Mouse (Mus musculus): ENCODE data around the gene Gm29609.
"Not testable (repeated sequence)": the region's sequence is repeated elsewhere in the genome, so short reads cannot be mapped to it uniquely, and the experiment has no call there.

Gene Gm29609

GRCm38 (mm10) chr5:31179766-31180630 lies at the start of gene Gm29609, which contains the start of gene Gtf3c2:
TSS of gene Gm29609 (minus strand) at chr5:31179911.
TSS of gene Gtf3c2 (minus strand) at chr5:31180144.
- DNase-seq (ENCODE audit: extremely low spot score, low spot score), result peak; percentile 91

GRCm38 (mm10) chr5:31226641-31227040 lies 46.9 kb upstream of the Gm29609 start:
- no peak for DNase-seq (ENCODE audit: extremely low spot score, low spot score)

- no peak for DNase-seq (ENCODE audit: extremely low spot score, low spot score)
Measured at GRCm38 (mm10) chr5:31222696-31223095, 43.0 kb upstream of the Gm29609 start.

- DNase-seq (ENCODE audit: extremely low spot score, low spot score), result peak; percentile 30
Measured at GRCm38 (mm10) chr5:31221304-31221945, 41.7 kb upstream of the Gm29609 start.

- DNase-seq (ENCODE audit: extremely low spot score, low spot score), result peak; percentile 98
Measured at GRCm38 (mm10) chr5:31220448-31221303, 41.0 kb upstream of the Gm29609 start, which contains the start of gene Ppm1g. TSS of gene Ppm1g (minus strand) at chr5:31220687.

- DNase-seq (ENCODE audit: extremely low spot score, low spot score), result no peak
Measured at GRCm38 (mm10) chr5:31219911-31220447, 40.3 kb upstream of the Gm29609 start.

GRCm38 (mm10) chr5:31219474-31219873 lies 39.8 kb upstream of the Gm29609 start:
- no peak for DNase-seq (ENCODE audit: extremely low spot score, low spot score)

- no peak for DNase-seq (ENCODE audit: extremely low spot score, low spot score)
Measured at GRCm38 (mm10) chr5:31219070-31219469, 39.4 kb upstream of the Gm29609 start.

- DNase-seq (ENCODE audit: extremely low spot score, low spot score), result no peak
Measured at GRCm38 (mm10) chr5:31218294-31218693, 38.6 kb upstream of the Gm29609 start.

GRCm38 (mm10) chr5:31216554-31216953 lies 36.8 kb upstream of the Gm29609 start:
- not testable (repeated sequence) for DNase-seq (ENCODE audit: extremely low spot score, low spot score)

- DNase-seq (ENCODE audit: extremely low spot score, low spot score), result no peak
Measured at GRCm38 (mm10) chr5:31204421-31204820, 24.7 kb upstream of the Gm29609 start.

- DNase-seq (ENCODE audit: extremely low spot score, low spot score), result no peak
Measured at GRCm38 (mm10) chr5:31203866-31204265, 24.2 kb upstream of the Gm29609 start.

- DNase-seq (ENCODE audit: extremely low spot score, low spot score), result no peak
Measured at GRCm38 (mm10) chr5:31202933-31203332, 23.2 kb upstream of the Gm29609 start.

GRCm38 (mm10) chr5:31201742-31202590 lies 22.3 kb upstream of the Gm29609 start, which contains the start of gene Zfp513:
TSS of gene Zfp513 (minus strand) at chr5:31202303.
- peak; percentile 96 for DNase-seq (ENCODE audit: extremely low spot score, low spot score)

GRCm38 (mm10) chr5:31201042-31201741 lies 21.5 kb upstream of the Gm29609 start:
- DNase-seq (ENCODE audit: extremely low spot score, low spot score), result no peak

GRCm38 (mm10) chr5:31200327-31200768 lies 20.6 kb upstream of the Gm29609 start:
- DNase-seq (ENCODE audit: extremely low spot score, low spot score), result no peak

- no peak for DNase-seq (ENCODE audit: extremely low spot score, low spot score)
Measured at GRCm38 (mm10) chr5:31199893-31200292, 20.2 kb upstream of the Gm29609 start.

- DNase-seq (ENCODE audit: extremely low spot score, low spot score), result no peak
Measured at GRCm38 (mm10) chr5:31199321-31199892, 19.7 kb upstream of the Gm29609 start.

Measured in neural tube, embryonic 10.5 days (tissue).